Mouse (Mus musculus) liver, adult 2 months (tissue): ENCODE measurements at regions not wholly inside any gene's neighbourhood (a gene's known extent, or its start where the extent isn't known, plus 50 kb on each side); places are given as distances from the start of the nearest gene placed in this dataset.

Source experiments
- CTCF ChIP-seq: fragments of 200-500 bp; IDR thresholded peaks from 2 replicates; pipeline ENCODE4 v1.5.1; 2011; ENCODE audit warnings: low read depth, low read length, control low read depth
- POLR2A ChIP-seq: fragments of 200-500 bp; IDR thresholded peaks from 2 replicates; pipeline ENCODE4 v1.6.1; 2011; ENCODE audit warnings: low read length, control low read depth; ENCODE audit not compliant: insufficient read depth; ENCODE audit errors: extremely low read depth

DNA sequence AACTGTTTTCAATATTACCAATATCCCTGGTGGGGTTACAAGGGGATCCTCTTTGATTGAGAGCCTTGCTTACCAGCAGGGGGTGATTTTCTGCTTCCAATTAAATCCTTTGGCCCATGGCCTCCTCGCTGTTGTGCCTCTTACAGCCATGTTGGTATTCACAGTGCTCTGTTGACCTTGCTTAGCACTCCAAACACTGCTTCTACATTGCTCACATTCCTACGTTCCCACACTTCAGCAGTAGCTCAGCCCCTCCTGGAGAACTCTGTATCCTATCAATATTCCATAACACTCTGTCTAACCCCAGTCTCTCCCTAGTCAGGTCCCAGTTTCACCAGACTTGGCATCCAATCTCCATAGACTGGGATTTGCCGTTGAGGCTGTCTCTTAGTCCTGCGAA, 169.1 kb downstream of the Tmx1 start:
- no peak for TF ChIP-seq POLR2A
- TF ChIP-seq CTCF: no peak
